Mouse (Mus musculus) ES-E14 (cell line): ENCODE measurements at regions not wholly inside any gene's neighbourhood (a gene's known extent, or its start where the extent isn't known, plus 50 kb on each side); places are given as distances from the start of the nearest gene placed in this dataset.

Experiments
- CHD2 ChIP-seq: IDR thresholded peaks from 2 replicates; pipeline ENCODE4 v1.6.1; 2014; ENCODE audit warnings: mild to moderate bottlenecking, low read depth, low read length, inconsistent platforms
- HCFC1 ChIP-seq: IDR thresholded peaks from 2 replicates; pipeline ENCODE4 v1.6.1; 2012; ENCODE audit warnings: low read length, inconsistent platforms, borderline replicate concordance; ENCODE audit not compliant: insufficient read depth
- MAFK ChIP-seq: IDR thresholded peaks from 2 replicates; pipeline ENCODE4 v1.6.1; 2014; ENCODE audit warnings: mild to moderate bottlenecking, low read depth, low read length, inconsistent platforms; ENCODE audit not compliant: insufficient read depth
- ZC3H11A ChIP-seq: IDR thresholded peaks from 2 replicates; pipeline ENCODE4 v1.6.1; 2012; ENCODE audit warnings: low read depth, mild to moderate bottlenecking, inconsistent platforms, low read length, borderline replicate concordance
- ZNF384 ChIP-seq: IDR thresholded peaks from 2 replicates; pipeline ENCODE4 v1.6.1; 2012; ENCODE audit warnings: low read depth, low read length, inconsistent platforms

GRCm38 (mm10) chr1:157037246-157037991 lies 71.1 kb downstream of the Tex35 start:
- no peak for TF ChIP-seq CHD2
- no peak for TF ChIP-seq HCFC1
- no peak for TF ChIP-seq ZNF384
- no peak for TF ChIP-seq MAFK
- no peak for TF ChIP-seq ZC3H11A
